Mouse (Mus musculus) lung, embryonic 14.5 days (tissue): ENCODE data around the gene Hap1. TPM values are rescaled to one million over a fixed set of nuclear protein-coding genes. Genes with fewer than 3 reads are reported as not detected.

Source experiments
- ATAC-seq: fragments of 200-750 bp; cut with Nextera tagmentation; 2 replicates; pipeline ENCODE4 v1.8.0; 2017; ENCODE audit warnings: mild to moderate bottlenecking, moderate TSS enrichment, moderate library complexity; ENCODE audit not compliant: insufficient read depth
- DNase-seq: peaks from one replicate; pipeline ENCODE4 v3.0.0-alpha.2; 2015
- H3K27ac ChIP-seq: fragments of 300-500 bp; sonication (generic); 2 replicates; pipeline ENCODE4 v1.5.1; 2014; ENCODE audit warnings: low read depth, mild to moderate bottlenecking, moderate library complexity
- H3K27me3 ChIP-seq: fragments of 300-500 bp; sonication (generic); 2 replicates; pipeline ENCODE4 v1.6.1; 2014; ENCODE audit warnings: low read length, control low read depth; ENCODE audit not compliant: insufficient read depth
- H3K36me3 ChIP-seq: fragments of 300-500 bp; sonication (generic); 2 replicates; pipeline ENCODE4 v1.6.1; 2014; ENCODE audit warnings: control low read depth; ENCODE audit not compliant: insufficient read depth
- H3K4me1 ChIP-seq: fragments of 300-500 bp; sonication (generic); 2 replicates; pipeline ENCODE4 v1.6.1; 2014; ENCODE audit warnings: antibody characterized with exemption, control low read depth; ENCODE audit not compliant: insufficient read depth
- H3K4me2 ChIP-seq: fragments of 300-500 bp; sonication (generic); 2 replicates; pipeline ENCODE4 v1.6.1; 2014; ENCODE audit warnings: mild to moderate bottlenecking
- H3K4me3 ChIP-seq: fragments of 300-500 bp; sonication (generic); 2 replicates; pipeline ENCODE4 v1.5.1; 2014; ENCODE audit warnings: low read depth, low read length
- H3K9ac ChIP-seq: fragments of 300-500 bp; sonication (generic); 2 replicates; pipeline ENCODE4 v1.6.1; 2014
- H3K9me3 ChIP-seq: fragments of 300-500 bp; sonication (generic); 2 replicates; pipeline ENCODE4 v1.6.1; 2016; ENCODE audit warnings: low read depth, low read length, control low read depth
- CTCF ChIP-seq: IDR thresholded peaks from 2 replicates; pipeline ENCODE4 v1.5.1; 2016; ENCODE audit warnings: antibody characterized with exemption, low read depth
- WGBS: fragments of 180-500 bp; shearing (Covaris S2); extraction: QIAGEN DNeasy Blood & Tissue Kit; methylation state at CpG from one replicate; pipeline ENCODE4 v1.1.7; 2014; 5-methylcytosine and 5-hydroxymethylcytosine counted together
- polyA plus RNA-seq: library from polyadenylated mRNA; unstranded; fragments of >200 nt; fragmentation: Nextera tagmentation; extraction: Ambion mirVana; gene quantifications from 2 replicates; pipeline ENCODE4 v1.2.1, GENCODE M21; 2014

Gene Hap1
- polyA plus RNA-seq, 1 experiment from 2014 or later, result 8.7 TPM

DNA sequence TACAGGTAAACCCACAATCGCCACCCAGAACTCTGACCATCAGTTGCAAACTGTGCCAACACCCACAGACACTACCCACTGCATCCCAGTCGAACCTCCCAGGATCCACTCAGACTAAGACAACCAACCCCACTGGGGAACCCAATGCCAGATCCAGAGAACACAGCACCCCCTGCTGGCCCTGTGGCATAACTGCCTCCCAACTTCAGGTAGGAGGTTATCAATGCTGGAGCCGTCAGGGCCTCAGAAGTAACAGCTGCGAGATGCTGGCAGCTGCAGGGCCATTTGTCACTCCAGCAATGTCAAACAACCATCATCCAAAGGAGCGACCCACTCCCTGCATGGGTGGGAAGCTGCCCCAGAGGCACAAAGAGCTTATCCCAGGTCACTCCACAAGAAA, 58.1 kb downstream of the Hap1 start:
- Histone ChIP-seq H3K36me3 (no peaks in the 10 kb centered on the region), H3K4me1 (no peaks in the 10 kb centered on the region), H3K27me3 (no peaks in the 10 kb centered on the region), H3K27ac (no peak overlapping the region), H3K4me3 (no peak overlapping the region), H3K9me3 (no peaks in the 10 kb centered on the region), H3K9ac (no peak overlapping the region), H3K4me2 (peak overlapping the region; percentile 47)
- 24% methylated on average over 5 of the region's 5 CpGs for WGBS
- no peak for DNase-seq
- ATAC-seq, result no peak
- TF ChIP-seq CTCF, result peak; percentile 60

Other genes starting within 250 kb of the Hap1 start
- gene Krt13, start 234.6 kb downstream of the Hap1 start, polyA plus RNA-seq, result 0.27 TPM in 1 of 2 replicates, not detected in the other
- gene Krt15, start 220.2 kb downstream of the Hap1 start, polyA plus RNA-seq, result 3.9 and 4.4 TPM in 2 replicates
- gene Krt19, start 207.5 kb downstream of the Hap1 start, polyA plus RNA-seq, result 86.7 and 91.0 TPM in 2 replicates
- not detected in 2 replicates for gene Krt9, start 162.9 kb downstream of the Hap1 start, polyA plus RNA-seq
- 0.31 TPM in 1 of 2 replicates, not detected in the other for gene Krt14, start 148.6 kb downstream of the Hap1 start, polyA plus RNA-seq
- gene Krt16, start 107.2 kb downstream of the Hap1 start, polyA plus RNA-seq, result not detected in 2 replicates
- gene Krt17, start 95.1 kb downstream of the Hap1 start, polyA plus RNA-seq, result 2.1 and 2.9 TPM in 2 replicates
- not detected in 2 replicates for gene Krt42, start 86.3 kb downstream of the Hap1 start, polyA plus RNA-seq
- 1,908 and 1,918 TPM in 2 replicates for gene Eif1, start 36.2 kb downstream of the Hap1 start, polyA plus RNA-seq
- gene Gast, start 21.7 kb downstream of the Hap1 start, polyA plus RNA-seq, result not detected in 2 replicates
- gene Jup, start 41.6 kb upstream of the Hap1 start, polyA plus RNA-seq, result 88.3 and 93.1 TPM in 2 replicates
- gene P3h4, start 58.7 kb upstream of the Hap1 start, polyA plus RNA-seq, result 64.5 and 67.3 TPM in 2 replicates
- 135 and 146 TPM in 2 replicates for gene Fkbp10, start 59.6 kb upstream of the Hap1 start, polyA plus RNA-seq
- 127 and 136 TPM in 2 replicates for gene Nt5c3b, start 85.7 kb upstream of the Hap1 start, polyA plus RNA-seq
- 0.24 and 0.58 TPM in 2 replicates for gene Klhl10, start 85.8 kb upstream of the Hap1 start, polyA plus RNA-seq
- 10.9 and 12.3 TPM in 2 replicates for gene Klhl11, start 116.6 kb upstream of the Hap1 start, polyA plus RNA-seq
- 140 and 146 TPM in 2 replicates for gene Acly, start 171.9 kb upstream of the Hap1 start, polyA plus RNA-seq
- gene Ttc25, start 189.5 kb upstream of the Hap1 start, polyA plus RNA-seq, result 0.74 and 0.87 TPM in 2 replicates
- 24.4 and 25.4 TPM in 2 replicates for gene Cnp, start 218.8 kb upstream of the Hap1 start, polyA plus RNA-seq